Mouse (Mus musculus): ENCODE measurements around the gene Gstt1. TPM values are rescaled to one million over a fixed set of nuclear protein-coding genes. Genes with fewer than 3 reads are reported as not detected.

Gene Gstt1
- polyA plus RNA-seq, 1 experiment = not detected

DNA sequence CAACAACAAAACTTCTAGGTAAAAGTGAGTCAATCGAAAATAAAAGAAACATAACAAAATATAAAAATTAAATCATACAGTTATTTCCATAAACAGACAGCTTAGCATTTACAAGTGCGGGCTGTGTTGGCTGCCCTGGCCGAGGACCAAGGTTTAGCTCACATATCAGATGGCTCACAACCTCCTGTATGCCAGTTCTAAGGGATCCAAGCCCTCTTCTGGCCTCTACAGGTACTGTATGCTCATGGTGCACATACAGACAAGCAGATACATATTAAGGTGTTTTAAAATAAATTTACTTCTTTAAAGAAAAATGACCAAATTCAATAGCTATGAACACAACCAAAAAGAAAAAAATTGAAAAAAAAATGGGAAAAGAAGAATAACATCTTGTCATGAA, 38.1 kb downstream of the Gstt1 start:
- over 99% methylated on average over 3 of the region's 3 CpGs for WGBS
- Histone ChIP-seq H3K4me1 (ENCODE audit: control insufficient read depth, insufficient read depth, low read length) (peaks cover 5% of the 10 kb centered on the region), H3K4me3 (ENCODE audit: insufficient read depth, low read depth, low read length) (no peak overlapping the region), H3K27ac (ENCODE audit: insufficient read depth, low read depth, low read length) (no peak overlapping the region)
- TF ChIP-seq POLR2A (IDR thresholded peaks at IDR 0.05; ENCODE audit: insufficient read depth, low read depth, low read length) (no peak), CTCF (IDR thresholded peaks at IDR 0.05; ENCODE audit: insufficient read depth, low read depth, low read length) (no peak)

DNA sequence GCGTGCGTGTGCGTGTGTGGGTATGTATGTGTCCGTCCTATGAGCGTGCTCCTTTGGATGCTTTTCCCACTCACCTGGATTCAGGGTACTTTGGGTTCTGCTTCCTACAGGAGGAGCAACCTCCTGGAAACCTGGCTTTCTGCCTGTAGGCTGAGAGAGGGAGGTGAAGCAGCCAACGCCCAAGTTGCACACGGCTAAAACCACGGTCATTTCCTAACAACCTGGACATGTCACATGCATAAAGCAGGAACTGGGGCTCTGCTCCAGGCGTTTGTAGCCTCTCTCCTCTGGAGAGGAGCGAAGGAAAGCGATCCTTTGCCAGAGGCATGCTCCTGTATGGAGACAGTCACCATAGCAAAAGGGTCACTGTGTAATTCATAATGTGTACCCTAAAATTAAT, 41.7 kb downstream of the Gstt1 start:
- Histone ChIP-seq H3K4me3 (ENCODE audit: insufficient read depth, low read depth, low read length) (no peak overlapping the region), H3K4me1 (ENCODE audit: control insufficient read depth, insufficient read depth, low read length) (peaks cover 3% of the 10 kb centered on the region; the same call in 1 of the 2 replicates), H3K27ac (ENCODE audit: insufficient read depth, low read depth, low read length) (no peak overlapping the region)
- no peak for TF ChIP-seq POLR2A (IDR thresholded peaks at IDR 0.05; ENCODE audit: insufficient read depth, low read depth, low read length)
- TF ChIP-seq CTCF (IDR thresholded peaks at IDR 0.05; ENCODE audit: insufficient read depth, low read depth, low read length) = no peak
- 92% methylated on average over 11 of the region's 11 CpGs for WGBS

DNA sequence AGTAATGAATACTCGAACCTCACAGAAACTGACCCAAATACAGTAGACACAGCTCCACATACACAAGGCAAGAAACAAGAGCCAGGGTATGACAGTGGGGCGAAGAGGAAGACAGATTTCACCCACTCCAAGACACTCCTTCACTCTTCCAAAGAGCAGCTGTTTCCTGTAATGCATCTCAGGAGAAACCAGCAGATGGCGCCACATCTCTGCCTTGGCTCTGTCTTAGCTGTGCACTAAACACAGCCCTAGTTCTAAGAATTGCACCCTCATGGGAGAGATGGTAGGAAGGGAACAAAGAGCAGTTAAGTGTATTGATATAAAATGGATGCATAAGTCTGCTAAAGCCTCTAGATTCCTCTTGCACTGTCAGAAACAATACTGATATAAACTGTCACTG, 54.4 kb downstream of the Gstt1 start:
- Histone ChIP-seq H3K4me1 (ENCODE audit: control insufficient read depth, insufficient read depth, low read length) (no peaks in the 10 kb centered on the region), H3K4me3 (ENCODE audit: insufficient read depth, low read depth, low read length) (no peak overlapping the region), H3K27ac (ENCODE audit: insufficient read depth, low read depth, low read length) (no peak overlapping the region)
- WGBS = 39% methylated on average over 3 of the region's 3 CpGs
- TF ChIP-seq CTCF (IDR thresholded peaks at IDR 0.05; ENCODE audit: insufficient read depth, low read depth, low read length) (0 out of 2 replicates have a peak, but pooled peaks have one; percentile 31), POLR2A (IDR thresholded peaks at IDR 0.05; ENCODE audit: insufficient read depth, low read depth, low read length) (no peak)

DNA sequence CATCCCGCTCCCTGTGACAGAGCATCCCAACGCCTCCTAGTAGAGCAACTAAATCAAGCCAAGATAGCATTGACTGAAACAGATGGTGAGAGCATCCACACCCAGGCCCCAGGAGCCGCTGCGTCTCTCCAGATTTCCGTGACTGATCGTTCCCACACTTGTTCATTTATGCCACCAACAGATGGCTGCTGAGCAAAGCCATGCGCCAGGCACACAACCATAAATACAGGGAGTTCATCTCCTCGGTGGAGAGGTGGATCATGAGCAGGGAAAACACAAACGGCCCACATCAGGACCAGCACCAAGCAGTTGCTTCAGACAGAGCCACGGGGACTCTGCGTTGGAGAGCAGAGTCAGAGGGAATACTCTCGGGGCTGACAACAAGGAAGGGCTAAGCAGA, 55.0 kb downstream of the Gstt1 start:
- no peak overlapping the region for H3K4me3 ChIP-seq (ENCODE audit: insufficient read depth, low read depth, low read length)

DNA sequence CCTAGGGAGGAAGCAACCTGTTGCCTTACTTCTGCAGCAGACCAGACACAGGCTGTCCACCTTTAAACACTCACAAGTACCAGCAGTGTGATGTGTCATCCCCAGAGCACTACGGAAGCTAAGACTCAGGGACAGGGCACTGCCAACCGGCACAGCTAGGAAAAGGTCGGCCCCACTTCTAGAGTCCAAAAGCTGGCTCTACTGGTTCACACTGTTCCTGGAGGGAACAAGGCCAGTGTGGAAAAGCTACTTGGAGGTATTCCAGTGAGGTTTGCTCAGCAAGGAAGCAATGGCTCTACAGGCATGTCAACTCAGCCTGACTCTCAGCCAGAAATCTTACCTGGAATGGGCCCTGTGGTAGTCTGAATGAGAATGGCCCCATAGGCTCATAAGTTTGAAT, 57.5 kb downstream of the Gstt1 start:
- Histone ChIP-seq H3K4me1 (ENCODE audit: control insufficient read depth, insufficient read depth, low read length) (peaks cover 2% of the 10 kb centered on the region; the same call in 1 of the 2 replicates), H3K4me3 (ENCODE audit: insufficient read depth, low read depth, low read length) (no peak overlapping the region), H3K27ac (ENCODE audit: insufficient read depth, low read depth, low read length) (no peak overlapping the region)
- TF ChIP-seq CTCF (IDR thresholded peaks at IDR 0.05; ENCODE audit: insufficient read depth, low read depth, low read length) (no peak), POLR2A (IDR thresholded peaks at IDR 0.05; ENCODE audit: insufficient read depth, low read depth, low read length) (no peak)
- WGBS = 88% methylated on average over 3 of the region's 3 CpGs

More for the DNA sequence above, 55.0 kb downstream of the Gstt1 start:
- 84% methylated on average over 12 of the region's 12 CpGs for WGBS
- Histone ChIP-seq H3K4me1 (ENCODE audit: control insufficient read depth, insufficient read depth, low read length) (no peaks in the 10 kb centered on the region), H3K27ac (ENCODE audit: insufficient read depth, low read depth, low read length) (no peak overlapping the region)
- TF ChIP-seq POLR2A (IDR thresholded peaks at IDR 0.05; ENCODE audit: insufficient read depth, low read depth, low read length) (no peak), CTCF (IDR thresholded peaks at IDR 0.05; ENCODE audit: insufficient read depth, low read depth, low read length) (no peak)

Other genes with a start within 250 kb of the Gstt1 start
- not detected in 2 replicates for gene Lrrc75b, start 238.3 kb downstream of the Gstt1 start, polyA plus RNA-seq (2012; ENCODE audit: insufficient read depth, insufficient read length, low replicate concordance, missing spikeins)
- gene Ggt1, start 237.0 kb downstream of the Gstt1 start, polyA plus RNA-seq (2012; ENCODE audit: insufficient read depth, insufficient read length, low replicate concordance, missing spikeins) = not detected in 2 replicates
- not detected in 2 replicates for gene Ggt5, start 209.2 kb downstream of the Gstt1 start, polyA plus RNA-seq (2012; ENCODE audit: insufficient read depth, insufficient read length, low replicate concordance, missing spikeins)
- not detected in 2 replicates for gene Susd2, start 154.6 kb downstream of the Gstt1 start, polyA plus RNA-seq (2012; ENCODE audit: insufficient read depth, insufficient read length, low replicate concordance, missing spikeins)
- not detected in 2 replicates for gene Cabin1, start 34.2 kb downstream of the Gstt1 start, polyA plus RNA-seq (2012; ENCODE audit: insufficient read depth, insufficient read length, low replicate concordance, missing spikeins)
- gene Ddt, start 25.2 kb downstream of the Gstt1 start, polyA plus RNA-seq (2012; ENCODE audit: insufficient read depth, insufficient read length, low replicate concordance, missing spikeins) = not detected in 2 replicates
- not detected in 2 replicates for gene Gm20441, start 17.6 kb downstream of the Gstt1 start, polyA plus RNA-seq (2012; ENCODE audit: insufficient read depth, insufficient read length, low replicate concordance, missing spikeins)
- not detected in 2 replicates for gene Gstt3, start 17.2 kb downstream of the Gstt1 start, polyA plus RNA-seq (2012; ENCODE audit: insufficient read depth, insufficient read length, low replicate concordance, missing spikeins)
- gene Gstt4, start 24.0 kb upstream of the Gstt1 start, polyA plus RNA-seq (2012; ENCODE audit: insufficient read depth, insufficient read length, low replicate concordance, missing spikeins) = not detected in 2 replicates
- not detected in 2 replicates for gene Gstt2, start 38.8 kb upstream of the Gstt1 start, polyA plus RNA-seq (2012; ENCODE audit: insufficient read depth, insufficient read length, low replicate concordance, missing spikeins)
- gene Mif, start 61.7 kb upstream of the Gstt1 start, polyA plus RNA-seq (2012; ENCODE audit: insufficient read depth, insufficient read length, low replicate concordance, missing spikeins) = not detected in 2 replicates
- not detected in 2 replicates for gene Derl3, start 94.8 kb upstream of the Gstt1 start, polyA plus RNA-seq (2012; ENCODE audit: insufficient read depth, insufficient read length, low replicate concordance, missing spikeins)
- gene Smarcb1, start 123.0 kb upstream of the Gstt1 start, polyA plus RNA-seq (2012; ENCODE audit: insufficient read depth, insufficient read length, low replicate concordance, missing spikeins) = not detected in 2 replicates
- gene Chchd10, start 134.5 kb upstream of the Gstt1 start, polyA plus RNA-seq (2012; ENCODE audit: insufficient read depth, insufficient read length, low replicate concordance, missing spikeins) = not detected in 2 replicates
- not detected in 2 replicates for gene Mmp11, start 137.9 kb upstream of the Gstt1 start, polyA plus RNA-seq (2012; ENCODE audit: insufficient read depth, insufficient read length, low replicate concordance, missing spikeins)
- gene Gm867, start 142.1 kb upstream of the Gstt1 start, polyA plus RNA-seq (2012; ENCODE audit: insufficient read depth, insufficient read length, low replicate concordance, missing spikeins) = not detected in 2 replicates
- not detected in 2 replicates for gene Vpreb3, start 144.5 kb upstream of the Gstt1 start, polyA plus RNA-seq (2012; ENCODE audit: insufficient read depth, insufficient read length, low replicate concordance, missing spikeins)
- gene Gm5134, start 155.9 kb upstream of the Gstt1 start, polyA plus RNA-seq (2012; ENCODE audit: insufficient read depth, insufficient read length, low replicate concordance, missing spikeins) = not detected in 2 replicates
- not detected in 2 replicates for gene Zfp280b, start 234.1 kb upstream of the Gstt1 start, polyA plus RNA-seq (2012; ENCODE audit: insufficient read depth, insufficient read length, low replicate concordance, missing spikeins)